Mouse (Mus musculus): ENCODE results near the gene Antxr2.

- TF ChIP-seq POLR2AphosphoS2 (IDR thresholded peaks at IDR 0.05; ENCODE audit: insufficient read length, low read depth), result no peak
- TF ChIP-seq CEBPB (IDR thresholded peaks at IDR 0.05; ENCODE audit: insufficient read depth, poor library complexity, severe bottlenecking), result no peak
- no peak for TF ChIP-seq MYOG (IDR thresholded peaks at IDR 0.05; ENCODE audit: control insufficient read depth in 1 of 3, insufficient read depth in 1 of 3, insufficient read length in 2 of 3, low read depth in 2 of 3)
Measured at GRCm38 (mm10) chr5:98054834-98055233, 24.0 kb upstream of the Antxr2 start.
